Mouse (Mus musculus): ENCODE measurements around the gene Metrn. TPM values are rescaled to one million over a fixed set of nuclear protein-coding genes. Genes with fewer than 3 reads are reported as not detected.

Metrn gene
- polyA plus RNA-seq, 1 experiment, result 44.4 TPM

DNA sequence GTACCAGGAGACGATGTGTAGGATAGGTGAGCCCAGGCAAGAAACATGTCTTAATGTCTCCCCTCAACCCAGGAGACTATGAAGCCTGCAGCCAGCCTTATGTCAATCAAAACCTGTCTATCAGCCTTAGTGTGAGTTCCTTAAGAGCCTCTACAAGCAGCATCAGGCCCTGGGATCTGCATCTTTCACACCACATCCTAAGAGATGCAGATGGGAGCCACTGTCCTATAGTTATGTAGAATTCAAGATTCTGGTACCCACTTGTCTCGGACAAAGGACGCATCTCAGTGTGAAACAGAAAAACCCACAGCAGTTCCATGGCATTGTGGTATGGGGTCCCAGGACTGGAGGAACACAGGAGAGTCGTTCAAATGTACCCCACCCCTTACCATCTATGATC is 41.9 kb downstream of the Metrn start:
- no peak overlapping the region for H3K4me3 ChIP-seq
- no peaks in the 10 kb centered on the region for H3K36me3 ChIP-seq (ENCODE audit: control insufficient read depth, insufficient read depth)
- TF ChIP-seq POLR2AphosphoS2 (IDR thresholded peaks at IDR 0.05; ENCODE audit: insufficient read length, low read depth) (no peak), E2F4 (IDR thresholded peaks at IDR 0.05; ENCODE audit: insufficient read depth) (no peak), TCF12 (IDR thresholded peaks at IDR 0.05; ENCODE audit: insufficient read depth, poor library complexity, severe bottlenecking) (no peak), REST (IDR thresholded peaks at IDR 0.05; ENCODE audit: insufficient read depth, insufficient read length) (no peak), MAX (IDR thresholded peaks at IDR 0.05; ENCODE audit: low read depth) (no peak), MYOG (IDR thresholded peaks at IDR 0.05; ENCODE audit: control insufficient read depth in 1 of 3, insufficient read depth in 1 of 3, insufficient read length in 2 of 3, low read depth in 2 of 3) (no peak), POLR2A (IDR thresholded peaks at IDR 0.05; ENCODE audit: insufficient read length, low read depth) (no peak), CEBPB (IDR thresholded peaks at IDR 0.05; ENCODE audit: insufficient read depth, poor library complexity, severe bottlenecking) (no peak), MYOD1 (IDR thresholded peaks at IDR 0.05; ENCODE audit: control insufficient read depth in 1 of 3, insufficient read length in 2 of 3, low read depth in 2 of 3) (no peak), USF1 (IDR thresholded peaks at IDR 0.05; ENCODE audit: low read depth) (no peak), SRF (IDR thresholded peaks at IDR 0.05; ENCODE audit: control insufficient read depth, insufficient read length, low read depth) (no peak), TCF3 (IDR thresholded peaks at IDR 0.05; ENCODE audit: insufficient read length, low read depth) (no peak)
- no peak overlapping the region for H3ac ChIP-seq (ENCODE audit: control insufficient read depth, insufficient read length)
- peak overlapping the region; percentile 64 for H3K4me2 ChIP-seq (ENCODE audit: low read depth)
- H3K79me2 ChIP-seq (ENCODE audit: control insufficient read depth, insufficient read depth), result no peaks in the 10 kb centered on the region
- H3K27me3 ChIP-seq (ENCODE audit: control insufficient read depth, insufficient read depth, insufficient read length), result no peaks in the 10 kb centered on the region

DNA sequence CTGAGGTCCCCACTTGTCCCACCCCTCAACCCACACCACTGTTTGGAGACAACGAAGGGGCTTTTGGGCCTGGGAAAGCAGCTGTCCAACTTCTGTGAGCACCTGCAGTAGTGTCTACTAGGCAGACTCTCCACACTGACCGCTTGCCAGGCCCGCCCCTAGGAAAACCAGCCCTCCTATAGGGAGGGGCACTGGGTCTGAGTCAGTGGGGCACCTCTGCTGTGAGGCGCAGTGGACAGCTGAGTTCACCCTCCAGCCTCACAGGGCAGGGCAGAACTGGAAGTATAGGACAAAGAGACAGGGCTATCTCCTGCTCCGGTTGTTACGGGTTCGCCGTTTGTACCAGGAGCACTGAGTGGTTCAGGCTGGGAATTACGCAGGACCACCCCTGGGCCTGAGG is 42.7 kb downstream of the Metrn start, which contains the start of gene Msln:
Gene Msln, minus strand, starts transcription at position 138 of the 400 bp plus-strand sequence.
- Histone ChIP-seq H3K79me2 (ENCODE audit: control insufficient read depth, insufficient read depth) (no peaks in the 10 kb centered on the region), H3K36me3 (ENCODE audit: control insufficient read depth, insufficient read depth) (no peaks in the 10 kb centered on the region), H3K27me3 (ENCODE audit: control insufficient read depth, insufficient read depth, insufficient read length) (no peaks in the 10 kb centered on the region), H3ac (ENCODE audit: control insufficient read depth, insufficient read length) (no peak within 1 kb of the TSS), H3K4me3 (peak within 1 kb of the TSS; percentile 20), H3K4me2 (ENCODE audit: low read depth) (peak within 1 kb of the TSS; percentile 64)
- TF ChIP-seq MYOG (IDR thresholded peaks at IDR 0.05; ENCODE audit: control insufficient read depth in 1 of 3, insufficient read depth in 1 of 3, insufficient read length in 2 of 3, low read depth in 2 of 3), result peak; percentile 34 to 88 (median 37)
- peak; percentile 33 for TF ChIP-seq POLR2AphosphoS2 (IDR thresholded peaks at IDR 0.05; ENCODE audit: insufficient read length, low read depth)
- TF ChIP-seq REST (IDR thresholded peaks at IDR 0.05; ENCODE audit: insufficient read depth, insufficient read length), result no peak
- no peak for TF ChIP-seq TCF3 (IDR thresholded peaks at IDR 0.05; ENCODE audit: insufficient read length, low read depth)
- TF ChIP-seq POLR2A (IDR thresholded peaks at IDR 0.05; ENCODE audit: insufficient read length, low read depth), result peak; percentile 74
- no peak for TF ChIP-seq SRF (IDR thresholded peaks at IDR 0.05; ENCODE audit: control insufficient read depth, insufficient read length, low read depth)
- TF ChIP-seq MYOD1 (IDR thresholded peaks at IDR 0.05; ENCODE audit: control insufficient read depth in 1 of 3, insufficient read length in 2 of 3, low read depth in 2 of 3), result peak; percentile 11 to 88 (median 53)
- TF ChIP-seq TCF12 (IDR thresholded peaks at IDR 0.05; ENCODE audit: insufficient read depth, poor library complexity, severe bottlenecking), result no peak

DNA sequence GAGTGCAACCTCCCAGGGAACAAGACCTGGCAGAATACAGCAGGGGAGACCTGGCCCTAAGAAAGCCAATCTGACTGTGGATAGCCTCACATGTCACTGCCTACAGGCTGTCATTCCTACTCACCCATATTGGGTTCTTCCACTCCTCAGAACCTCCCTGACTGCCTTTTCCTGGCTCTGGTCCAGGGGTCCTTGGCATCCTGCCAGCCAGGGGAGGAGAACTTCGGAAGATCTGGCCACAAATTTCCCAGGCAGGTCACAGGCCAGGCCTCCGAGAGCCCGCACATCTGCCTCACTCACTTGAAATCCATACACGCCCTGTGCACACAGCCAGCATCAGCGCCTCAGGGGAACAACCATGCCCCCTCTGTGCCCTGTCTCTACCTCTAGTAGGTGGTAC is 45.5 kb downstream of the Metrn start:
- Histone ChIP-seq H3K36me3 (ENCODE audit: control insufficient read depth, insufficient read depth) (no peaks in the 10 kb centered on the region), H3K79me2 (ENCODE audit: control insufficient read depth, insufficient read depth) (no peaks in the 10 kb centered on the region), H3K4me2 (ENCODE audit: low read depth) (peak overlapping the region; percentile 64), H3ac (ENCODE audit: control insufficient read depth, insufficient read length) (no peak overlapping the region), H3K27me3 (ENCODE audit: control insufficient read depth, insufficient read depth, insufficient read length) (no peaks in the 10 kb centered on the region), H3K4me3 (peak overlapping the region; percentile 20)
- TF ChIP-seq REST (IDR thresholded peaks at IDR 0.05; ENCODE audit: insufficient read depth, insufficient read length), result no peak
- TF ChIP-seq POLR2AphosphoS2 (IDR thresholded peaks at IDR 0.05; ENCODE audit: insufficient read length, low read depth), result no peak
- no peak for TF ChIP-seq MYOG (IDR thresholded peaks at IDR 0.05; ENCODE audit: control insufficient read depth in 1 of 3, insufficient read depth in 1 of 3, insufficient read length in 2 of 3, low read depth in 2 of 3)
- TF ChIP-seq TCF3 (IDR thresholded peaks at IDR 0.05; ENCODE audit: insufficient read length, low read depth), result no peak
- TF ChIP-seq CEBPB (IDR thresholded peaks at IDR 0.05; ENCODE audit: insufficient read depth, poor library complexity, severe bottlenecking), result no peak
- no peak for TF ChIP-seq TCF12 (IDR thresholded peaks at IDR 0.05; ENCODE audit: insufficient read depth, poor library complexity, severe bottlenecking)
- TF ChIP-seq MYOD1 (IDR thresholded peaks at IDR 0.05; ENCODE audit: control insufficient read depth in 1 of 3, insufficient read length in 2 of 3, low read depth in 2 of 3), result no peak
- TF ChIP-seq SRF (IDR thresholded peaks at IDR 0.05; ENCODE audit: control insufficient read depth, insufficient read length, low read depth), result no peak
- no peak for TF ChIP-seq POLR2A (IDR thresholded peaks at IDR 0.05; ENCODE audit: insufficient read length, low read depth)
- TF ChIP-seq MAX (IDR thresholded peaks at IDR 0.05; ENCODE audit: low read depth), result no peak
- TF ChIP-seq E2F4 (IDR thresholded peaks at IDR 0.05; ENCODE audit: insufficient read depth), result no peak
- no peak for TF ChIP-seq USF1 (IDR thresholded peaks at IDR 0.05; ENCODE audit: low read depth)

DNA sequence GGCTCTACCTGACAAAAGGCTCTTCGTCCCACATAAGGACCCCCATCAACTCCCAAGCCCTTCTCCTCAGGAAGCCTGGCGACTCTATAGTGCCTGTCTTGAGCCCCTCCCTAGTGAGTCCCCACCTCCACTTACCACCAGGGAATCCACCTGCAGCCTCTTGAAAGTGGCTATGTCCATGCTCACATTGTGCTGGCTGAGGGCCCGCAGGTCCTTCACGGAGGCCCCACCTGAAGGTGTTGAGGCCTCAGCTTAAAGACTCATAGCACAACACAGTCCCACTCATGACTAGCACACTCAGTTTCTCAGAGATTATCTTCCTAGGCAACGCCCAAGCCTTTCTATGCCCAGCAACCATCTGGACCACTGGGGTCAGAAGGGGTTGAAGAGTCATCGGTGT is 47.6 kb downstream of the Metrn start:
- H3ac ChIP-seq (ENCODE audit: control insufficient read depth, insufficient read length), result no peak overlapping the region
- no peak for TF ChIP-seq USF1 (IDR thresholded peaks at IDR 0.05; ENCODE audit: low read depth)
- no peak for TF ChIP-seq SRF (IDR thresholded peaks at IDR 0.05; ENCODE audit: control insufficient read depth, insufficient read length, low read depth)
- no peak for TF ChIP-seq TCF12 (IDR thresholded peaks at IDR 0.05; ENCODE audit: insufficient read depth, poor library complexity, severe bottlenecking)
- TF ChIP-seq POLR2AphosphoS2 (IDR thresholded peaks at IDR 0.05; ENCODE audit: insufficient read length, low read depth), result no peak
- TF ChIP-seq TCF3 (IDR thresholded peaks at IDR 0.05; ENCODE audit: insufficient read length, low read depth), result no peak
- no peak for TF ChIP-seq MYOG (IDR thresholded peaks at IDR 0.05; ENCODE audit: control insufficient read depth in 1 of 3, insufficient read depth in 1 of 3, insufficient read length in 2 of 3, low read depth in 2 of 3)
- no peak for TF ChIP-seq MAX (IDR thresholded peaks at IDR 0.05; ENCODE audit: low read depth)
- no peak for TF ChIP-seq REST (IDR thresholded peaks at IDR 0.05; ENCODE audit: insufficient read depth, insufficient read length)
- TF ChIP-seq CEBPB (IDR thresholded peaks at IDR 0.05; ENCODE audit: insufficient read depth, poor library complexity, severe bottlenecking), result no peak

More for the DNA sequence above, 47.6 kb downstream of the Metrn start:
- H3K27me3 ChIP-seq (ENCODE audit: control insufficient read depth, insufficient read depth, insufficient read length), result no peaks in the 10 kb centered on the region
- H3K79me2 ChIP-seq (ENCODE audit: control insufficient read depth, insufficient read depth), result no peaks in the 10 kb centered on the region
- no peaks in the 10 kb centered on the region for H3K36me3 ChIP-seq (ENCODE audit: control insufficient read depth, insufficient read depth)
- no peak overlapping the region for H3K4me3 ChIP-seq
- H3K4me2 ChIP-seq (ENCODE audit: low read depth), result no peak overlapping the region
